Mouse (Mus musculus) embryo, embryonic 11 days (tissue): ENCODE results near the gene Gm10570.

Experiments used
- DNase-seq: peaks from one replicate; pipeline ENCODE4 v3.0.0-alpha.2; 2015

The Gm10570 gene

DNA sequence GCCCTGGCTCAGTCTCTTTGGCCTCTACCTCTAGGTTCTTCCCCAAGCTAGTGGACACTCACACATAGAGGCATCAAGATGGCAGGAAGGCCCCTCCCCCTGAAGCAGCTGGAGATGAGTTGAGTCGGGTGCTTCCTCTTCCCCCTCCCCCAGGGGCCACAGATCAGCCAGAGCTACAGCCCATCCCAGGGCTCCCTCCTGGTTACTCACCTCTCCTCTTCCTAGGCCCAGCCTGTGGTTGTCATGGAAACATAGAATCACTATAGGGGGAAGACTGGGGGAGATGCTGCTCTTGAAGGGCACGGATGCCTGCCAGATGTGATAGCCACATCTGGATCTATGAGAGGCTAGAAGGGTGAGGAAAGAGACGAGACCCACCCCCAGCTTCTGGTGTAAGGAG is 3.7 kb downstream of the Gm10570 start:
- DNase-seq: no peak

DNA sequence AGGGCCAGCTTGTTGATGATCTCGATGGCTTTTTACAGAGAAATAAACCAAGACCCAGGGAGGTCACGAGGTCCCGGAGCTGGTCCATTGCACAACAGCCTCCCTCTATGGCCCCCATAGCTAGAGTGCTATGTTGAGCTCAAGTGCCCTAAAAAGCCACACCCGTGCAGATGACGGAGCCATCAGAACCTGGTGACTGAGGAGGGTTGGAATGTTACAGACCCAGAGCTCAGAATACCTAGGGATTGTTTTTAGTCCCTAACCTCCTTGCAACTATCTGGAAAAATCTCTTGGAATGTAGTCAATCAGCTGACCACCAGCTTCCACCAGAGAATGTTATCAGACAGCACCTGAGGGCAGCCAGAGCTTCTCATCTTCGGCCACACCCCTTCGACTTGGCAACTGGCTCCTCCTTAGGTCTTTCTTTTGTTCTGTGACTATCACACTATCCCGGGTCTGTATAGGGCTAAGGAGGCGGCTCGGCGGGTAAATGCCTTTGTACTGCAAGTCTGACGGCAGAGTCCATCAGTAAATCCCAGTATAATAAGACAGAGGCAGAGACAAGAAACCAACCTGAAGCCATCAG is 6.1 kb downstream of the Gm10570 start:
- no peak for DNase-seq

DNA sequence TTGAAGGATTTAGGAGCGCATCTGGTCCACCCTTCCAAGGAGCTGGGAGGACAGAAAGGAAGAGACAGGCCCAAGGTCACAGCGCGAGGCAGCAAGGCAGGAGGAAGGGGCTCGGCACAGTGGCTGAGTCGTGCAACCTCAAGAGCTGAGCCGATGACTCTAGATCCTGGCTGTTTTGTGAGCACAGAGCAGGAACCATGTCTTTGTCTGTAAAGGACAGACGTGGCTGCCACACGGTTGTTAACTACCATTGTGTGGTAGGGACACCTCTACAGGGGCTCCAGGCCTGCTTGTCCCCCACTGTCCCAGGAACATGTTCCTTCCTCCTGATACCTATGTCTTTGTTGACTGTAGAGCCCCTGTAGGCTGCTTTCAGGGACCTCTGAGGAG is 8.8 kb downstream of the Gm10570 start:
- no peak for DNase-seq

DNA sequence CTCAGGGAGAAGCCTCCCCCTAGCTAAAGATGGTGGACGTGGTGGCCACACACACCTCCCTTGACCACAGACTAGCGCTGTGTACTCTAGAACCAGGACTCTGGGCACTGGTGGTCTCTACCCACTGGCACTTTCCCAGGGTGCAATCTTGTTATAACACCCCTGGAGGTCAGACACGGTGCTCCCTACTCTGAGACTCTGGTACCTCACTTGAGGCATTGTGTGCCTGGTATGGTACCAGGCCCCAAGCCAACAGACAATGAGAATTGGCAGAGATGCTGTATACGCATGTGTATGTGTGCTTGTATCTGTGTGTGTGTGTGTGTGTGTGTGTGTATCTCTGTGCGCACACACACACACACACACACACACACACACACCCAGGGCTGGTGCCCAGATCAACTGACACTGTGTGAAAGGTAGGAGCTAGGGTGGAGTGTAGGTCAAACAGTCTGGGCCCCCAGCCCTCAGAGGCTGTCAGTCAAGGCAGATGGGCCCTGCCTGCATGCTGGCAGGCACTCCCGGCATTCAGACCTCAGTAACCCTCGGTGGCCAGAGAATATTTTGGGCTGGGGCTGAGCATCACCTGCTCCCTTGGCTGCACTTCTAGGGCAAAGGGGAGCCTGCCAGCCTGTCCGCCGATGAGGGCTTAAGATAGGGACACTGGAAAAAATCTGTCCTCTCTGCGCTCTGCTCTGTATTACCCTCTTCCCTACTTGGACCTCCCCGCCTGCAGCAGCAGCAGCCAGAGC is 9.4 kb downstream of the Gm10570 start:
- DNase-seq: no peak

DNA sequence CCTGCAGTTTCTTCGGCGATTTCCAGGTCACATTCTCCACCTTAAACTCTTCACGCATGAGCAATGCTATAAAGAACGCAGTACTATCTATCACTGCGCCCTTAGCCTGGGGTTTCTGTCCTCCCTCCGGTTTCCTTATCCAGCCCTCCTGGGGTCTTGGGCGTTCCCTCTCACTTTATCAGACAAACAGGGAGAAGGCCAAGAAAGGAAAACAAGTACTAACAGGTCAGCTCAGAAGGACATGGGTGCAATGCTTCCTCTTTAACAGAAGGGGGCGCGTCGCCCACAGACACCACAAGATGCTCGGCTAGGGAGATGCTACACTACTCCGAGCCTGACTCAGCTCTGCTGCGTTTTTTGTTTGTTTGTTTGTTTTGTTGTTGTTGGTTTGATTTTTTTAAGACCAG is 11.3 kb downstream of the Gm10570 start:
- peak; percentile 62 for DNase-seq

DNA sequence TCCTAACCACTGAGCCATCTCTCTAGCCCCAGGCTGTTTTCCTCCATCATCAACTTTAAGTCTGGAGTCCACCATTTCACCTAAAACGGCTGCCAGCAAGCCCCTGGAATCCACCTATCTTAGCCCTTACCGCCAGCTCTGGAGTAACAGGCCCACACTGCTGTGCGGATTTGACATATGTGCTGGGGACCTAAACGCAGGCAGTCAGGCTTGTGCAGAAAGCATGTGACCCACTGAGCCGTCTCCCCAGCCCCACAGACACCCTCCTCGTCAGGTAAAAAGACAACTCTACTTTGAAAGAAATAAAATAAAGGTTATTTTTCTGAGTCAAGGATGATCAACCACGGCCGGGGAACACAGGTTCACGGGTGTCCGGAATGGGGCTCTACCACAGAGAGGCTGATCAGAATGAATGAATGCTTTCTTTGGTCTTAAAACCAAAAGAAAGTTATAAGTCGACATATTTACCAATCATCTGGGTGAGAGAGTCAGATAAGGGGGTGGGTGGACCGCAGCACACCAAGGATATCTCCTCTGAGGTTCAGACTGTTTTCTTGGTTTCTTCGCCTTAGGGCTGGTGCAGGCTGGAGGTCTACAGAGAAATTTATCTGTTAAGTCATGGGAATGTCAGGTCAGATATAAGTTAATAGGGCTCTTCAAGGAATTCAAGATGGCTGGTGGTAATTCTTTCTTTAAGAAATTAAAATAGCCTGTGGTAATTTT is 12.1 kb downstream of the Gm10570 start:
- DNase-seq: no peak

DNA sequence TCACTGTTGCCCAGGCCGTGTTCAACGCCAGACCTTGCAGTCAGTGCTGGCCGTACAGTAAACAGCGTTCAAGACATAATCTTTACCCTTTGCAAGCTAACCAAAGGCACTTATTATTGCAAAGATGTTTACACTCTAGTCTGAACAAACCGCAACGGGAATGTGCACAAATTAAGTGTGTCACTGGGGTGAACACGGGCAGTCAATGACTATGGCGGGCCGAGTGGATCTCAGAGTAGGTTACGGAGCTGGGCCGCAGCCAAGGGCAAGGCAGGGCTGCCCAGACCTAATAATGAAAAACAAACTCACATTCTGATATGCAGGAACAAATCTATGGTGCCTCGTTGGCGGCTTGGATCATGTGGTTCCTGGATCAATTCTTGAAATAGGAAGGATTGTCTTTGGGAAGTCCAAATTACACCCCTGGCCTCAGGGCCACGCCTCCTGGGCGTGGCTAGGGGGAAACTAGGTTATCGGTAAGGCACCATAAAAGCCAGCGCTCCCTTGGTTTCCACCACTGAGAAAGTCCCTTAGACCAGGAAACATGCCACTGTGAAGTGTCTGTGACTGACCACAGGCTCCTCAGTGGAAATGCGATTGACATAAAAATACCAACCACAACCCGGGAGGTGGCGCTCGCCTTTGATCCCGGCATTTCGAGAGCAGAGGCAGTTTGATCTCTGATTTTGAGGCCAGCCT is 13.3 kb downstream of the Gm10570 start:
- DNase-seq: peak; percentile 34

DNA sequence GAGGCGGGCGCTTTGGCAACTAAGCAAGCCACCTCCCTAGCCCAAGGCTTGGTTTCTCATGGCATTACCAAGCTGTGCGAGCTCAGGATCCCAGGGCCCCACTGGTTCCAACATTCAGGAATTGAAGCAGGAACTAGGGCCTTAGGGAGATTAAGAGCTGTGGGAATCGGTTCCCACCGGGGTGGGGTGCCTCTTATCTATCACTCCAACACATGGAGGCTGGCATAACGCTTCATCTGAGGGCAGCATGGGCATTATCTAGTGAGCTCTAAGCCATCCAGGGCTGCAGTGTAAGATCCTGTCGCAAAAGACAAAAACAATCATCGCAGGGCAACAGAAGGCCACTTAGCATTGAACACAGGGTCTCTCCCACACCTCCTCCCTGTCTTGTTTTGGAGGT is 14.0 kb downstream of the Gm10570 start:
- DNase-seq: no peak

DNA sequence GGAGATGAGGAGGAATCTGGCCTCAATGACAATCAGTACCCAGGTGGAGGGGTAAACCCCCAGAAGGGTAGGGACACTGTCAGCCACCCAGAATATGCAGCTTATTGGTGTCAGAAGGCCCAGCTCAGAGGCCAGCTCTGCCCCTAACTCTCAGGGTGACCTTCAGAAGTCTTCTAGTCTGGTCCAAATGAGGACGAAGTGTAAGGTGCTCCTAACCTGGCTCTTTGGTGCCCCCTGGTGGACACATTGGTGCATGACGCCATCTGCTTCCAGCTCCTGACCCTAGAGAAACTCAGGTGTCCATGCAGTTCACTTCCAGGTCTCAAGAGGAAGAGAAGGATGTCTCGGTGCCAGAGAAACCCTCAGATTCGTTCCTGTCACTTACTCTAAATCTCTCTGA is 16.2 kb downstream of the Gm10570 start:
- peak; percentile 84 for DNase-seq

DNA sequence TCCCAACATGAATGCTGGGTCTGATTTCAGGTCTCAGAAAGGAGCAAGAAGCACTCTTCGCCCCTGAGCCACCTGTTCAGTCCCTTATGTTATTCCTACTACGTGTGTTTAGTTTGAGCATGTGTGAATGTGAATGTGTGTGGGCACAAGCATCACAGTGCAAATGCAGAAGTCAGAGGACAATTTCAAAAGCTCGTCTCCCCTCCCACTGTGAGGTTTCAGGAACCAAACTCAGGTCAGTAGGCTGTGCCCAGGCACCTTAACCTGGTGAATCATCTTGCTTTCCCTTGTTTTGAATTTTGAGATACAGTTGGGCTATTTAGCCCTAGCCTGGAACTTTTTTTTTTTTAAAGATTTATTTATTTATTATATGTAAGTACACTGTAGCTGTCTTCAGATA is 18.6 kb downstream of the Gm10570 start:
- no peak for DNase-seq

DNA sequence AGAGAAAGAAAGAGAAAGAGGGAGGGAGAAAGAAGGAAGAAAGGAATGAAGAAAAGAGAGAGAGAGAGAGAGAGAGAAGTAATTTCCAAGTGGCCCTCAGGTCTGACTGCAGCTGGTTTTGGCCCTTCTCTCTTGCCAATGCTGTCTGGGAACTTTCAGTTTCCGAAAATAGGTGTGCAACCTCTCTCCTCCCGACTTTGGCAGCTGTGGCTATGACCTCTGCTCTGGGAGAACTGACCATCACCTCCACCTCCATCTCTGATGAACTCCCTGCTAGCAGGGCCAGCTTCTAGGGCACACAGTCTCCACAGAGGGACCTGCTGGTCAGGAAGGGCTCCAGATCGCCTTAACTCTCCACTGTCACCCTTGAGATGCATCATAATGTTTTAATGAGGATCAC is 21.9 kb downstream of the Gm10570 start:
- DNase-seq: no peak

DNA sequence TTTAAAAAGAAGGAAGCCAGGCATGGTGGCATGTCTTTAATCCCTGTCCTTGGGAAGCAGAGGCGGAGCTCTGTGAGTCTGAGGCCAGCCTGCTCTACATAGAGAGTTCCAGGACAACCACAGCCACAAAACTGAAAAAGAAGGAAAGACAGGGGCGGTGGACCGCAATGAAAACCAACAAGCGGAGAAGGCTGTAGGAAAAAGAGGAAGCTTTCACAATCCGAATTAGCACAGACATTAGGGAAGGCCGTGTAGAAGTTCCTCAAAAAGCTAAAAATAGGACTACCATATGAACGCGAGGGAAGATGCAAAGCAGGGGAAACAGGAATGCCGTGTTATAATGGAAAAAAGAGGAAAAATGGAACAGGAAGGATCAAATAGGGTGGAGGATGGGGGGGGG is 24.6 kb downstream of the Gm10570 start:
- DNase-seq: no peak

DNA sequence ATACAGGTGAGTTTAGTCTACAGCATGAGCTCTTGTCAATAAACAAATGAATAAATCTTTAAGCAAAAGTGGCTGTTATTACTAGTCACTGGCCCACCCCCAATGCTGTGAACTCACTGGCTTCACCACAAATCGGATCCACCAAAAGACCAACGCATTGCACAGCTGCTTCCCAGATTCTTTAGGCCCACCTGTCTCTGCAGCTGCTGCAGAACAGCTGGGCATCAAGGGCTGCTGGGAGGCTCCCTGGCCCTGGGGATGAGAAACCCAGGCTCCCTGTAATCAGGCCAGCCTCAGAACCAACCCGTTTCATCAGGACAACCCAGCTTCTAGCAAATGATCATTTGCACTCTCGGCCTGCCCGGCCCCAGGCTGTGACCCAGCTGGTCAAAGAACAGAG is 25.6 kb downstream of the Gm10570 start:
- no peak for DNase-seq

DNA sequence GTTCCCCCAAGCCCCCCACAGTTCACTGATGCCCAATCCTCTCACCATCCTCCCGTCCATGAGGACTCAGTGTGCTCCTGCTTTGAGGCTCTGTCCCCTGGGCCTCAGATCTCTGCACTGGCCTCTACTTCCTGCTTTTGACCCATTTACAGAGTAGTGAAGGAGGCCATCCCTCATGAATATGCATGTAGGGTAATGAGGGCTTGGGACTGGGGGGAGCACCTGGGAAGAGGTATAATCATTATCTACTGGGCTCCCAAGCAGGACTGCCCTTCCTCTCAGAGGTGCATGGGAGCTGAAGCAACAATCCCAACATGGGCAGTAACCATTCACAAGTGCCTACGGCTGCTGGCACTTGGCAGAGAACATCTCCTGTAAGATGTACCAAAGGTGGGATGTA is 29.4 kb downstream of the Gm10570 start, which contains the start of gene Serinc2:
TSS of gene Serinc2 (minus strand) at position 101 of the 400 bp plus-strand sequence.
- no peak for DNase-seq

DNA sequence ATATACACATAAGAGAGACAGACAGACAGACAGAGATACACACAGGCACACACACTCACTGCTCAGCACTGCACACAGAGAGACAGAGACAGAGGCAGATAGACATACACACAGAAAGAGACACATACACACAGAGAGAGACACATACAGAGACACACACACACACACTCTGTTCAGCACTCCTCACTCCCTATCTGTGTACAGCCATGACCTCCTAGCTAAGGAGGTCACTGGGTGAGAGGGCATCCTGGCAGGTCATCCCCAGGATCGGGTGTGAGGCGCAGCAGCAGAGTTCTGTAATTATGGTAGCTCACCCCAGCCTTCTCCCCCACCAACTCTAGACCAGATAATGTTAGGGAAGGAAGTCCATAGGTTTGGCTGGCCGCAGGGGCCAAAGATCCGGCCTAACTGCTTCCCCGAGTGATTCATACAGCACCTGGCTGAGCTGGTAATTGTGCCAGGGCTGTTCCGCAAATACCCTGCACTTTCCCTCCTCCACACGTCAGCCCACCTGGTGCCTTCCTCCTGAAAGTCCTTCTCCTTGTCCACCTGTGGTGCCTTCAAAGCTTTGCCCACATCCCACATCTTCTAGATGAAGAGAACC is 31.8 kb downstream of the Gm10570 start:
- no peak for DNase-seq

DNA sequence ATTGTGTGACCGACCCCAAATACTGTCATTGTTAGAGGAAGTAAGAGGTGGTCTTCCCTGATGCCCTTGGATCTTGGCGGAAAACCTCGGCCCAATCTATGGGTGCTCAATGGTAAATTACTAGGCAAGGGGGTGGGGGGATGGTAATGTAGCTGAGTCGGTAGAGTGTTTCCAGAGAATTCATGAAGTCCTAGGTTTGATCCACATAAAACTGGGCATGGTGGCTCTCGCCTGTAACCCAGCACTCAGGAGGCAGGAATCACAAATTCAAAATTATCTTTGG is 32.7 kb downstream of the Gm10570 start:
- no peak for DNase-seq

DNA sequence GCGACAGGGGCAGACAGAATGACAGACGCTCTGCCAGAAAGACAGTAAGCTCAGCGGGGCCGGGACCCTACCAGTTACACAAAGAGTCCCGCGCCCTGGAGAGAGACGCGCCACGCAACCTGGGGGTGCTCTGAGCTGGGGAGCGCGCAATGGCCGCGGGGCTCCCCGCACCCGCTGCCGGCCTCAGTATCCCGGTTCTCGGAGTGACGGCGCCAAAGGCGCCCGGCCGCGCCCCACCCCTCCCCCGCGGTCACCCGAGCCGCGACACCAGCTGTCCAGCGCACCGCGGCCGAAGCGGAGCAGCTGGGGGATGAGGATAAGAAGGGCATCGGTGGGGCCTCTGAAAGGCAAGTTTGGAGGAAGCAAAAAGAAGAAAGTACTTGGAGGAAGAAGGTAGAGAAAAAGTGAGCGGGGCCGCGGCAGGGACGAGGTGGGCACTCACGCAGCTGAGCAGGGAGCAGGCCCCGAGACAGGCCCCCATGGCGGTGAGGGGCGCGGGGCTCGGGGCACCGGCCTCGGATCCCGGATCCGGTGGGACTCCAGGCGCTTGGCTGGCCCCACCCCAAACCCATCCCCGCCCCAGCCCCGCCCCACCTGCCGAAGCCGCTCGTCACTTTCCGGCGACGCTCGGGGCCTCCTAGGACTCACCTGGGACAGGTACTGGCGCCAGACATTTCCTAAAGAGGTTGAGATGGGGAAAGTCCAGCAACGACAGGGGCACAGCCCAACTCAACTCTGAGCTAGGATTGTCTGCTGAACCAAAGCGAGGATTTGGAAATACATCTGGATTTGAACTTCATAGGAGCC is 33.3 kb downstream of the Gm10570 start:
- DNase-seq: peak; percentile 71

DNA sequence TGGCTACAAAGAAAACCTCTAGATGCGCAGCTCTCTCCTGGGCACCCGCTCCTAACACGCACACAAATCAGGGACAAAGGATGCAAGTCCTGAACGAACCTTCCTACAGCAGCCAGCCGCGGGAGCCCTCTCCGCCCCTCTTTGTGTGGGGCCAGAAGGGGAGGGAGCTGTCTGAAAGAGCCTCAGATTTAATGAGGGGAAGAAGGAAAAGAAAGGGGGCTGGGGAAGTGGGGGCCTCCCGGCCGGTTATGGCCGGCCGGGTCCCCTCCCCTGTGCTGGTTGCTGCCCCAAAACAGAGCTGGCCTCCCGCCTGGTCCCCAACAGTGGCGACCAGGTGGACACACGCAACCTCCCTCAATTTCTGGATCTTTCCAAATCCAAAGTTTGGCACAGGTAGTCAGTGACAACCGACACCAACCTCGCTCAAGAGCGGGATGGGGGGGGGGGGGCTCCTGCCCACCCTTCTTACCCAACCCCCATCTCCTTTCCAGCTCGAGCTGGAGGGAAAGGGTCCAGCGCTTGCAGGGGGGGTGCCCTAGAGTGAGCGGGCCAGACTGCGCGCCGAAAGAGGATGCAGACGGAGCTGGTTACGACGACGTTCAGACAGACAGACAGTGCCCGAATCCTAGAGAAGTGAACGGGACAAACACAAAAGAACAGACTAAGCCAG is 34.0 kb downstream of the Gm10570 start:
- DNase-seq: peak; percentile 80

DNA sequence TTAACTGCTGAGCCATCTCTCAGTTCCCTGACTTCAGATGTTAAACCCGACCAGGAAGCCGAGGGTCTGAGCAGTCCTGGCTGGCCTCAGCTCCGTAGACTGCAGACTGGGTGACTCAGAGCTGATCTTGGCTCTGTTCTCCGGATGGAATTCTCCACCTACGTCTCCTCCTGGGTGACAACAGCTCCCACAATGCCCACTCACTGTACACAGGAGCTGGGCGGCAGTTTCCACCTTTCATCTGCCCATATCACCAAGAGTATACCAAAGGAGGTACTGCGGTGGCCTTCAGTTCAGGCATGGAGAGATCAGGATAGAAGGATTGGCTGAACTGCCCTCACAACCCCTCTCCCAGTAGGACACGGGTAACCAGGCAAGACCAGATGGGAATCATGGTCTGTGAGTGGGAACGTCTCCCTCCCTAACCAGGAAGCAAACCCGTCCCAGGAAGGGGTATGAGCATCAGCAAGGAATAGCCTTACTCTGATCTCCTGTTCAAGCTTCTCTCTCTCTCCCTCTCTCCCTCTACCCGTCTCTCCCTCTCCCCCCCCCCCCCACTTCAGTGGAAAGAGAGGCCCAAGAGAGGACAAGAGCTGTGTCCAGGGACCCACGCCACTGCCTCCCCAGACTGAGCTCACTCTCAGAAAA is 34.7 kb downstream of the Gm10570 start:
- DNase-seq: peak; percentile 45

DNA sequence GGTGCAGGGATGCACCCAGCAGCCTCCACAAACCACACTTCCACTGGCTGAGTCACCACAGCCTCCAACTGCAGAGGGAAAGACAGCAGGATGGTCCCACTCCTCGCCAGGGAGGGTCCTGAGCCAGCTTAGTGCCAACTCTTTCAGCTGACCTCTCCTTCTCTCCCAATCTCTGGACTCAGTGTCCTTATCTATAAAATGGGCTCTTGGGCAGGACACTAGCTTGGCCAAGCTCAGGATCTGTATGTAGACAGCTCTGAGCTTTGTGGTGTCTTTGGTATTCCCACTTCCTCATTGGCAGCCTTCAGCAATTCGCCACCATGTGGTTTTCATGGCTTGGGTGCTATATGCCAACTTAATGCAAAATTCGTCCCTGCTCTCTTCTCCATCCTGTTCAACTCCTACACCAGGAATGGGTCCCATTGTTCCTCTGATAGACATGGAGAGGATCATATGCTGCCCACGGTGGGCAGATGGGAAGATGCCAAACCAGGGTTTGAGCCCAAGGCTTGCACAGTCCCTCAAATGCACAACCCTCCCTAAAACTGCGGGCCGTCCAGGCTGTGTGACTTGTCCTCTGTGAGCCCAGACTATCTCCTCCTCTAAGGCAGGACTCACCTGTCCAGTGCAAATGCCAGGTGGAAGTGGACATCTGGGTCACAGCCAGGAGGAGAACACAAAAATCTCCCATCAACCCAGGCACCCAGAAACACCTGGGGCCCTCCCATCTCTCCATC is 37.7 kb downstream of the Gm10570 start:
- DNase-seq: no peak

DNA sequence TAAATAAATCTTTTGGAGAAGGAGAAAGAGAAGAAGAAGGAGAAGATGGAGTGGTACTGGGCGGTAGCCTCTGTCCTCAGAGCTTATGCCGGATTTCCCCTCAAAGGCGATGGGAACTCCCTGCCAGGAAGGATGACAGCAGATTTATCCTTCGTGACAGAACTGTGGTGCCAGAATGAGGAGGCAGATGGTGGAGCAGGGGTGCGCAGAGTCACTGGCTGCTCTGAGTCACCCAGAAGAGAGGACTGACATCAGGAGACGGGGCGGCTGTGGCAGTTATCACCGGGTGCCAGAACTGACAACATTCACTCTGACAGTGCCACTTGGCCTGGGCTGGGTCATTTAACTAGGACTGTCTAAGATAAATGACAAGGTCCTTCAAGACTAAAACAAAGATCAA is 38.4 kb downstream of the Gm10570 start:
- DNase-seq: no peak
